Mouse (Mus musculus): ENCODE data around the gene Abcd2.

GRCm38 (mm10) chr15:91186358-91186757, 5.2 kb downstream of the Abcd2 start:
- TF ChIP-seq GATA1 (IDR thresholded peaks at IDR 0.05; ENCODE audit: low read length) (no peak), TAL1 (IDR thresholded peaks at IDR 0.05; ENCODE audit: low read length) (no peak)

All from erythroblast, embryonic 14.5 days (primary cell).